Mouse (Mus musculus) brain, adult 10 weeks (tissue): ENCODE results near the gene Wdr95. TPM values are rescaled to one million over a fixed set of nuclear protein-coding genes. Genes with fewer than 3 reads are reported as not detected.

Experiments used
- polyA plus RNA-seq: library from polyadenylated mRNA; stranded (reverse); fragments of 350-450 nt; fragmentation: Illumina TruSeq; extraction: RNeasy Lipid Tissue Mini Kit (QIAGEN cat#74804); gene quantifications from one replicate; pipeline ENCODE4 v1.2.3, GENCODE M21; 2015; ENCODE audit warnings: low read depth, low replicate concordance

Wdr95 gene
- 0.34 TPM for polyA plus RNA-seq

GRCm38 (mm10) chr5:149527999-149528729 lies at the start of gene Wdr95:
Gene Wdr95, plus strand, starts transcription at chr5:149528679.

DNA sequence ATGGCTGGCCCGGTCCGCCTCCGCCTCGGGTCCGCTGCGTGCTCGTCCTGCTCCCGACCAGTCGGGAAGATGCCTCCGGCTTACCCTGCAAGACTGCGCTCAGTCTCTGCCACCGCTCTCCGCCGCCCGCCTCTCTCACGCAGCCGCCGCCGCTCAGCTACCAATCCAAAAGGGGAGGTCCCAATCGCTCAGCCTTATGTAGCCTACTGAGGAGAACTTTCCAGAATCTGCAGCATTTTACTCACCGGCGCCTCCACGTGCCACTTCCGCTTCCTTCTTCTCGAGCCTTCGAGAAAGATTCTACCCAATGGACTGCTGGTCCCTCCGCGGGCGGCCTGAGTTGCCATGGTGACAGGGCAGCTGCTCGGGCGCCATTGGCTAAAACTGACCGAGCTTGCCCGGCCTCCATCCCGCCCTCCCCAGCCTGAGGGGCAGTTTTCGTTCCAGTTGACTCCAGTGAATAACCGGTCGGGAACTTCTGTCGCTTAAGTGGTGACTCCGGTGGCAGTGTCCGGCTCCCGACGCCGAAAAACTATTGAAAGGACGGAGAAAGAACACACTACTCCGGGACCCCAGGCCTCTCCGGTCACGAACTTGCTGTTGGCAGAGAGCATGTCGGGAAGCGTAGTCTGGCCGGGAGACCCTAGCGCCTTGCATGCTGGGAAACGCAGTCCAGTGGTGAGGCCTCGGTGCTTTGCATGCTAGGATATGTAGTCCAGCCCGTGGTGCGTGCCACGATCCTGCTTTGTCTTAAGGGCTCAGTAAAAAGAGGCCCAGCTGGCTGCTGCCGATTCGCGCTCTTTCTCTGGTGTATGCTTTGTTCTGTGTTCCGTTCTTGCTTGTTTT lies 107.8 kb downstream of the Wdr95 start, which contains the start of gene Hsph1:
Gene Hsph1, minus strand, starts transcription at position 302 of the 846 bp plus-strand sequence.

Other genes with a start within 250 kb of the Wdr95 start
- 28.4 TPM for gene Medag, start 116.9 kb upstream of the Wdr95 start, polyA plus RNA-seq
- 0.42 TPM for gene Tex26, start 89.0 kb upstream of the Wdr95 start, polyA plus RNA-seq
- 239 TPM for gene Hsph1, start 107.7 kb downstream of the Wdr95 start, polyA plus RNA-seq
- 12.3 TPM for gene B3glct, start 149.6 kb downstream of the Wdr95 start, polyA plus RNA-seq